Mouse (Mus musculus) myocyte (in vitro differentiated cells): ENCODE results near the gene Dars2. TPM values are rescaled to one million over a fixed set of nuclear protein-coding genes. Genes with fewer than 3 reads are reported as not detected.
A peak's percentile ranks its signal among the peaks of the same experiment; 100 is the strongest.

Experiments
- H3K27me3 ChIP-seq: one replicate; pipeline ENCODE4 v1.6.1; 2011; ENCODE audit not compliant: control insufficient read depth, insufficient read depth, insufficient read length
- H3K36me3 ChIP-seq: one replicate; pipeline ENCODE4 v1.6.1; 2011; ENCODE audit not compliant: control insufficient read depth, insufficient read depth
- H3K4me2 ChIP-seq: one replicate; pipeline ENCODE4 v1.6.1; 2011; ENCODE audit warnings: low read depth, control low read depth
- H3K4me3 ChIP-seq: one replicate; pipeline ENCODE4 v1.5.1; 2011; ENCODE audit warnings: mild to moderate bottlenecking, control low read depth, moderate library complexity
- H3K79me2 ChIP-seq: one replicate; pipeline ENCODE4 v1.6.1; 2011; ENCODE audit not compliant: control insufficient read depth, insufficient read depth
- H3ac ChIP-seq: one replicate; pipeline ENCODE4 v1.6.1; 2011; ENCODE audit not compliant: control insufficient read depth, insufficient read length
- CEBPB ChIP-seq: IDR thresholded peaks from 2 replicates; pipeline ENCODE4 v1.6.1; 2011; ENCODE audit warnings: mild to moderate bottlenecking, moderate library complexity; ENCODE audit not compliant: poor library complexity, insufficient read depth, severe bottlenecking
- E2F4 ChIP-seq: IDR thresholded peaks from one replicate; pipeline ENCODE4 v1.6.1; 2011; ENCODE audit warnings: mild to moderate bottlenecking, control low read depth, moderate library complexity; ENCODE audit not compliant: insufficient read depth
- MAX ChIP-seq: IDR thresholded peaks from one replicate; pipeline ENCODE4 v1.6.1; 2011; ENCODE audit warnings: low read depth, mild to moderate bottlenecking, control low read depth
- MYOD1 ChIP-seq, 3 experiments: IDR thresholded peaks; one replicate each; pipeline ENCODE4 v1.6.1; 2011; ENCODE audit warnings: control low read depth in 2 of 3, low read depth in 2 of 3, mild to moderate bottlenecking in 2 of 3, moderate library complexity in 1 of 3; ENCODE audit not compliant: insufficient read length in 2 of 3, control insufficient read depth in 1 of 3
- MYOG ChIP-seq, 3 experiments: IDR thresholded peaks; one replicate each; pipeline ENCODE4 v1.6.1; 2011; ENCODE audit warnings: control low read depth in 2 of 3, low read depth in 2 of 3, mild to moderate bottlenecking in 2 of 3; ENCODE audit not compliant: insufficient read length in 2 of 3, control insufficient read depth in 1 of 3, insufficient read depth in 1 of 3
- POLR2A ChIP-seq: IDR thresholded peaks from one replicate; pipeline ENCODE4 v1.6.1; 2011; ENCODE audit warnings: low read depth, mild to moderate bottlenecking, control low read depth, moderate library complexity; ENCODE audit not compliant: insufficient read length
- POLR2AphosphoS2 ChIP-seq: IDR thresholded peaks from one replicate; pipeline ENCODE4 v1.6.1; 2011; ENCODE audit warnings: low read depth, control low read depth; ENCODE audit not compliant: insufficient read length
- REST ChIP-seq: IDR thresholded peaks from one replicate; pipeline ENCODE4 v1.6.1; 2011; ENCODE audit warnings: mild to moderate bottlenecking, control low read depth, moderate library complexity; ENCODE audit not compliant: insufficient read depth, insufficient read length
- SRF ChIP-seq: IDR thresholded peaks from one replicate; pipeline ENCODE4 v1.6.1; 2011; ENCODE audit warnings: low read depth; ENCODE audit not compliant: control insufficient read depth, insufficient read length
- TCF12 ChIP-seq: IDR thresholded peaks from one replicate; pipeline ENCODE4 v1.6.1; 2011; ENCODE audit warnings: mild to moderate bottlenecking, control low read depth; ENCODE audit not compliant: poor library complexity, insufficient read depth, severe bottlenecking
- TCF3 ChIP-seq: IDR thresholded peaks from one replicate; pipeline ENCODE4 v1.6.1; 2011; ENCODE audit warnings: low read depth, control low read depth; ENCODE audit not compliant: insufficient read length
- USF1 ChIP-seq: IDR thresholded peaks from one replicate; pipeline ENCODE4 v1.6.1; 2011; ENCODE audit warnings: low read depth, mild to moderate bottlenecking, control low read depth, moderate library complexity
- polyA plus RNA-seq: library from polyadenylated mRNA; unstranded; fragments of >200 nt; fragmentation: generic; extraction: Trizol; gene quantifications from one replicate; pipeline ENCODE4 v1.2.1, GENCODE M21; 2012; ENCODE audit warnings: missing spikeins

Dars2 gene
- polyA plus RNA-seq, 1 experiment: 18.1 TPM

DNA sequence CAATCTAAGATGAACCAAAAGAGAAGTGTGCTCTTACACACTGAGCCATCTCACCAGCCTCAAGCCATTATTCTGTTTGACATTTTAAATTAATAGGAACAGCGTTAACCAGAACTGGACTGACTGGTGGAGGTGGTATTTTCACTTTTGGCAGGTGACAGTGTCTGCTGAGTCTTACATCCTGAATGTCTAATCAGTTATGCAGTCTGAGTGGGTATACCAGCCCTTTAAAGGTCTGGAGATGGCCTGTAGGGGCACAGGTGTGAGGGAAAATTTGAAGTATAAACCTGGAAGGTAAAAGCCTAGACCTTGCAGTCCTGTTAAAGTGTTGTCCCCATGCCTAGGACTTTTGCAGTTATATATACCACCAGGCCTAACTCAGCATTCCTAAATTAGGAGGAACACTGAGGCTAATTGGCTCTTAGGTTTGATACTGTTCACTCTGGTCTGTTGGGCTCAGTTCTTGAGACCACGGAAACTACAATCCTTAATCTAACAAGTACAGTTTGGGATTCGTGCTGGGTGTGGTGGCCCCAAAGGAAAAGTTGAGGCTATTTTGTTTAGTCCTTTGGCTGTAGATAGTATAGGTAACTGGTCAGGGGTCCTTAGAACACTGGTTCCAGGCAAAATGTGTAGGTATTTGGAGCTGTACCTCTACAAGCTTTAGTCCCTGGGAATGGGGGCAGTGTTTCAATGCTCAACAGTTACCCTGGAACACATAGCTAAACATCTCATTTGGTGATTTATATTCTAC lies 31.3 kb downstream of the Dars2 start:
- Histone ChIP-seq H3K4me3 (no peak overlapping the region), H3K79me2 (peaks cover 22% of the 10 kb centered on the region), H3ac (no peak overlapping the region), H3K27me3 (no peaks in the 10 kb centered on the region), H3K4me2 (no peak overlapping the region), H3K36me3 (peaks cover 33% of the 10 kb centered on the region)
- no peak for TF ChIP-seq POLR2A
- no peak for TF ChIP-seq SRF
- TF ChIP-seq TCF3: no peak
- TF ChIP-seq MYOD1 (IDR thresholded peaks at IDR 0.05; ENCODE audit: control insufficient read depth in 1 of 3, insufficient read length in 2 of 3, low read depth in 2 of 3): no peak
- TF ChIP-seq TCF12: no peak
- no peak for TF ChIP-seq REST
- TF ChIP-seq E2F4: no peak
- TF ChIP-seq POLR2AphosphoS2: no peak
- no peak for TF ChIP-seq USF1
- TF ChIP-seq CEBPB: no peak

GRCm38 (mm10) chr1:161038004-161038403 lies 32.5 kb downstream of the Dars2 start:
- H3K4me2 ChIP-seq: peak overlapping the region; percentile 83

GRCm38 (mm10) chr1:161037599-161037998 lies 32.9 kb downstream of the Dars2 start:
- H3K4me2 ChIP-seq: peak overlapping the region; percentile 83
- no peak for TF ChIP-seq SRF
- TF ChIP-seq USF1: no peak
- no peak for TF ChIP-seq CEBPB
- TF ChIP-seq MYOG (IDR thresholded peaks at IDR 0.05; ENCODE audit: control insufficient read depth in 1 of 3, insufficient read depth in 1 of 3, insufficient read length in 2 of 3, low read depth in 2 of 3): no peak
- TF ChIP-seq POLR2AphosphoS2: no peak
- no peak for TF ChIP-seq TCF12
- TF ChIP-seq E2F4: no peak
- no peak for TF ChIP-seq POLR2A
- no peaks in the 10 kb centered on the region for H3K27me3 ChIP-seq
- H3K36me3 ChIP-seq: peaks cover 33% of the 10 kb centered on the region
- peaks cover 22% of the 10 kb centered on the region for H3K79me2 ChIP-seq
- H3ac ChIP-seq: no peak overlapping the region
- peak overlapping the region; percentile 86 for H3K4me3 ChIP-seq

More at GRCm38 (mm10) chr1:161038004-161038403, 32.5 kb downstream of the Dars2 start:
- H3K27me3 ChIP-seq: no peaks in the 10 kb centered on the region
- no peak overlapping the region for H3K4me3 ChIP-seq
- no peak for TF ChIP-seq POLR2A
- no peak for TF ChIP-seq TCF3
- TF ChIP-seq REST: no peak
- H3K36me3 ChIP-seq: peaks cover 33% of the 10 kb centered on the region
- no peak overlapping the region for H3ac ChIP-seq
- peaks cover 22% of the 10 kb centered on the region for H3K79me2 ChIP-seq

DNA sequence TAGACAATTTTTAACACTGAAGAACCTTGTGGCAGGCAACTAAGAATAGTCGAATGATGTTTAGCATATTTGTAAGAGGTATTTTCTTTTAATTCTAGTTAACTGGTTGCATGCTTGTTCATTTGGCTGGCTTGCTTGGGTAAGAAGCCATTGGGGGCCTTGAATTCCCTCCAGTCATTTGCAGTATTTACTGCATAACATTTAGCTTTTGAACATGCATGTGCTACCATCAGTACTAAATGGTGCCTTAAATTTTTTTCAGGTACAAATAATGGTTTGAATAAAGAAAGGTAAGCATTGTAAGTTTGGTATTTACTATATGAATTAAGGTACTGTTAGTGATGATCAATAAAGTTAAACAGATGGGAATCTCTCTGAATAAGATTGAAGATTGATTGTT lies 33.4 kb downstream of the Dars2 start:
- TF ChIP-seq MYOD1 (IDR thresholded peaks at IDR 0.05; ENCODE audit: control insufficient read depth in 1 of 3, insufficient read length in 2 of 3, low read depth in 2 of 3) (no peak), CEBPB (no peak), TCF3 (no peak), TCF12 (no peak), USF1 (no peak), E2F4 (no peak), MAX (no peak), POLR2AphosphoS2 (no peak), REST (no peak), POLR2A (no peak), MYOG (IDR thresholded peaks at IDR 0.05; ENCODE audit: control insufficient read depth in 1 of 3, insufficient read depth in 1 of 3, insufficient read length in 2 of 3, low read depth in 2 of 3) (no peak), SRF (no peak)
- Histone ChIP-seq H3ac (no peak overlapping the region), H3K4me2 (peak overlapping the region; percentile 83), H3K27me3 (no peaks in the 10 kb centered on the region), H3K36me3 (peaks cover 37% of the 10 kb centered on the region), H3K79me2 (peaks cover 22% of the 10 kb centered on the region), H3K4me3 (peak overlapping the region; percentile 86)

GRCm38 (mm10) chr1:161036411-161036841 lies 34.0 kb downstream of the Dars2 start:
- Histone ChIP-seq H3K4me2 (peak overlapping the region; percentile 83), H3K79me2 (peaks cover 22% of the 10 kb centered on the region), H3ac (no peak overlapping the region), H3K4me3 (peak overlapping the region; percentile 86), H3K36me3 (peaks cover 37% of the 10 kb centered on the region), H3K27me3 (no peaks in the 10 kb centered on the region)
- TF ChIP-seq USF1: peak; percentile 49
- TF ChIP-seq TCF12: no peak
